Comparison of ENCODE assay signal across 9 mouse cellular contexts in genomic region chr6:72428036-72428435, GRCm38 (mm10). TPM values are rescaled to one million over a fixed set of nuclear protein-coding genes. Genes with fewer than 3 reads are reported as not detected.
A peak's percentile ranks its signal among the peaks of the same experiment; 100 is the strongest.
DNase-seq lines count a peak whose midpoint lies in the region; ATAC-seq and TF ChIP-seq lines count a peak whose summit lies in the region.
"Had no signal": no experiment of that assay in that cellular context is flagged by ENCODE, and none has a peak within 500 bp of the region (broad histone marks: within the 10 kb centered on the region; RNA-seq: fewer than 3 reads in every experiment).

No protein-coding gene starts in this region.

- H3K4me1 ChIP-seq in hindbrain, postnatal 0 days (ENCODE audit: insufficient read depth, low read length): no peaks in the 10 kb centered on the region

- DNase-seq in R1 (ENCODE audit: low read depth, low spot score): peak; percentile 82
- DNase-seq in cerebellum, postnatal 36 days: peak; percentile 80 to 81
- DNase-seq in gastrocnemius, adult 8-10 months (ENCODE audit: low spot score in 2 of 2): peak; percentile 41 to 55
- peak; percentile 85 for DNase-seq in hindbrain, postnatal 0 days (ENCODE audit: low spot score)
- peak; percentile 78 to 87 for DNase-seq in left cerebral cortex, adult 18-20 months (ENCODE audit: low spot score in 2 of 2)
- DNase-seq in lung, postnatal 4 days: peak; percentile 57 to 81
- peak; percentile 75 for DNase-seq in right cerebral cortex, adult 18-20 months
- peak; percentile 61 for DNase-seq in urinary bladder, adult 2 months (ENCODE audit: low spot score)

- no peak overlapping the region for H3K9ac ChIP-seq in hindbrain, postnatal 0 days (replicated peaks; ENCODE audit: low read length)

- peaks cover 58% of the 10 kb centered on the region for H3K36me3 ChIP-seq in hindbrain, postnatal 0 days (ENCODE audit: insufficient read depth, low read length)

- no peaks in the 10 kb centered on the region for H3K9me3 ChIP-seq in hindbrain, postnatal 0 days (ENCODE audit: low read length)

- no peak overlapping the region for H3K4me3 ChIP-seq in hindbrain, postnatal 0 days (ENCODE audit: low read length)
- H3K4me3 ChIP-seq: megakaryocyte, embryonic 14.5 days had no signal

- 30% methylated on average over 8 of the region's 8 CpGs for WGBS in hindbrain, postnatal 0 days

- no peak overlapping the region for H3K27ac ChIP-seq in hindbrain, postnatal 0 days

- ATAC-seq in hindbrain, postnatal 0 days: peak; percentile 88

- H3K27me3 ChIP-seq in hindbrain, postnatal 0 days (ENCODE audit: insufficient read depth, low read length): no peaks in the 10 kb centered on the region
- H3K27me3 ChIP-seq: megakaryocyte, embryonic 14.5 days had no signal

- peak; percentile 88 for TF ChIP-seq CTCF in hindbrain, postnatal 0 days (IDR thresholded peaks at IDR 0.05; ENCODE audit: low read depth)

- H3K4me2 ChIP-seq in hindbrain, postnatal 0 days (ENCODE audit: low read depth, low read length): no peak overlapping the region

RNA-seq across cellular contexts. Expression of gene Mat2a, which starts 11.3 kb away (rescaled TPM):
- total RNA-seq in gastrocnemius, adult 8-10 months (2022): 100 to 1,000 TPM in 2 of 4 experiments, 10 to 100 TPM in 2; 78.0 to 122 (median 99.0) TPM
- 70.5 and 105 TPM in 2 replicates for total RNA-seq in hindbrain, postnatal 0 days (2014; rRNA removed)
- polyA plus RNA-seq in hindbrain, postnatal 0 days (2015; fragmentation: Nextera tagmentation; extraction: Ambion mirVana): 254 and 279 TPM in 2 replicates
- total RNA-seq in left cerebral cortex, adult 18-20 months (2021): 100 to 1,000 TPM; 172 to 199 TPM
- polyA plus RNA-seq in urinary bladder, adult 2 months (2012; rRNA removed): 176 and 243 TPM in 2 replicates

RNA-seq across cellular contexts. Expression of gene Ggcx, which starts 13.9 kb away (rescaled TPM):
- total RNA-seq in gastrocnemius, adult 8-10 months (2022): 10 to 100 TPM; 10.3 to 13.5 (median 10.5) TPM
- total RNA-seq in hindbrain, postnatal 0 days (2014; rRNA removed): 14.8 and 23.6 TPM in 2 replicates
- 10.6 and 14.6 TPM in 2 replicates for polyA plus RNA-seq in hindbrain, postnatal 0 days (2015; fragmentation: Nextera tagmentation; extraction: Ambion mirVana)
- total RNA-seq in left cerebral cortex, adult 18-20 months (2021): 10 to 100 TPM; 21.7 to 24.4 TPM
- 27.3 and 31.4 TPM in 2 replicates for polyA plus RNA-seq in urinary bladder, adult 2 months (2012; rRNA removed)

RNA-seq across cellular contexts. Expression of gene Vamp8, which starts 37.5 kb away (rescaled TPM):
- total RNA-seq in gastrocnemius, adult 8-10 months (2022): 10 to 100 TPM; 37.1 to 47.8 (median 45.0) TPM
- 7.2 and 17.4 TPM in 2 replicates for total RNA-seq in hindbrain, postnatal 0 days (2014; rRNA removed)
- polyA plus RNA-seq in hindbrain, postnatal 0 days (2015; fragmentation: Nextera tagmentation; extraction: Ambion mirVana): 34.3 and 39.6 TPM in 2 replicates
- 10 to 100 TPM; 12.6 to 14.0 TPM for total RNA-seq in left cerebral cortex, adult 18-20 months (2021)
- polyA plus RNA-seq in urinary bladder, adult 2 months (2012; rRNA removed): 258 and 282 TPM in 2 replicates

RNA-seq across cellular contexts. Expression of gene Vamp5, which starts 47.8 kb away (rescaled TPM):
- 100 to 1,000 TPM; 103 to 116 (median 107) TPM for total RNA-seq in gastrocnemius, adult 8-10 months (2022)
- total RNA-seq in hindbrain, postnatal 0 days (2014; rRNA removed): 4.6 and 20.0 TPM in 2 replicates
- 11.9 and 12.9 TPM in 2 replicates for polyA plus RNA-seq in hindbrain, postnatal 0 days (2015; fragmentation: Nextera tagmentation; extraction: Ambion mirVana)
- total RNA-seq in left cerebral cortex, adult 18-20 months (2021): 1 to 10 TPM; 6.1 to 7.0 TPM
- polyA plus RNA-seq in urinary bladder, adult 2 months (2012; rRNA removed): 91.1 and 102 TPM in 2 replicates
